Mouse (Mus musculus) spleen, adult 2 months (tissue): ENCODE measurements around the gene Fbxo3. TPM values are rescaled to one million over a fixed set of nuclear protein-coding genes. Genes with fewer than 3 reads are reported as not detected.

ENCODE experiments used
- DNase-seq, 2 experiments: peaks; one replicate each; pipeline versions ENCODE4 v3.0.0 to v3.0.0-alpha.2; 2012 to 2021; ENCODE audit warnings: low spot score in 2 of 2, low read depth in 1 of 2
- H3K27ac ChIP-seq: fragments of 200-500 bp; 2 replicates; pipeline ENCODE4 v1.5.1; 2012; ENCODE audit warnings: low read length, inconsistent platforms; ENCODE audit not compliant: insufficient read depth
- H3K27me3 ChIP-seq: fragments of 200-500 bp; 2 replicates; pipeline ENCODE4 v1.6.1; 2012; ENCODE audit warnings: mild to moderate bottlenecking, moderate library complexity, low read length, inconsistent platforms; ENCODE audit not compliant: control insufficient read depth, insufficient read depth
- H3K36me3 ChIP-seq: fragments of 200-500 bp; 2 replicates; pipeline ENCODE4 v1.6.1; 2012; ENCODE audit warnings: mild to moderate bottlenecking, low read length, inconsistent platforms; ENCODE audit not compliant: control insufficient read depth, insufficient read depth
- H3K4me1 ChIP-seq: fragments of 200-500 bp; 2 replicates; pipeline ENCODE4 v1.6.1; 2011; ENCODE audit warnings: inconsistent platforms; ENCODE audit not compliant: control insufficient read depth, insufficient read depth, insufficient read length
- H3K4me3 ChIP-seq: fragments of 200-500 bp; 2 replicates; pipeline ENCODE4 v1.5.1; 2011; ENCODE audit warnings: mild to moderate bottlenecking, inconsistent platforms; ENCODE audit not compliant: insufficient read depth, insufficient read length; ENCODE audit errors: extremely low read depth
- CTCF ChIP-seq: fragments of 200-500 bp; IDR thresholded peaks from 2 replicates; pipeline ENCODE4 v1.5.1; 2011; ENCODE audit warnings: mild to moderate bottlenecking, inconsistent platforms; ENCODE audit not compliant: insufficient read depth, insufficient read length, insufficient replicate concordance; ENCODE audit errors: extremely low read depth
- POLR2A ChIP-seq: fragments of 200-500 bp; IDR thresholded peaks from 2 replicates; pipeline ENCODE4 v1.6.1; 2011; ENCODE audit warnings: low read depth, low read length, inconsistent platforms
- WGBS: fragments of 180-500 bp; shearing (Covaris S2); methylation state at CpG from one replicate; pipeline ENCODE4 v1.1.7; 2018; 5-methylcytosine and 5-hydroxymethylcytosine counted together
- polyA plus RNA-seq: library from polyadenylated mRNA; depleted of rRNA; stranded (reverse); fragments of >200 nt; gene quantifications from 2 replicates; pipeline ENCODE4 v1.2.3, GENCODE M21; 2012

Gene Fbxo3
- polyA plus RNA-seq, 1 experiment: 9.6 TPM

DNA sequence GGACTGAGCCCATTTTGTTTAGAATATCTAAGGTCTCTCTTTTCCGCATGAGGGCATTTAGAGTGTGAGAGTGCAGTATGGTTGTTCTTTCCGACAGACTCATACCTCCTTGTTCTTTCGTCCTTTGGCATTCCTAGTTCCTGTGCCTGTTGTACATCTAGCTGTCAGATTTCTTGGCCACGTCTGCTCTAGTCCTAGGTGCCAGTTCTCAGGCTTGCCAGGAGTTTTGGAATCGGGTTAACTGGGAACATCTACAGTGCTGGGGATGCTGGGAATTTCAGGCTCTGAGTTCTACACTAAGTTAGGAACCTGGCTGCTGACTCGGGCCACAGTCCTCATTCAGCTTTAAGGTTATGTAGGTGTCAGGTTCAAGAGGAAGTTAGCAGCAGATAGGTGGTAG is 8.1 kb downstream of the Fbxo3 start:
- WGBS: 90% methylated on average over 6 of the region's 6 CpGs
- TF ChIP-seq POLR2A: no peak
- TF ChIP-seq CTCF: no peak
- Histone ChIP-seq H3K27me3 (no peaks in the 10 kb centered on the region), H3K4me3 (no peak overlapping the region), H3K36me3 (peaks cover 32% of the 10 kb centered on the region), H3K4me1 (no peaks in the 10 kb centered on the region), H3K27ac (no peak overlapping the region)
- no peak for DNase-seq

DNA sequence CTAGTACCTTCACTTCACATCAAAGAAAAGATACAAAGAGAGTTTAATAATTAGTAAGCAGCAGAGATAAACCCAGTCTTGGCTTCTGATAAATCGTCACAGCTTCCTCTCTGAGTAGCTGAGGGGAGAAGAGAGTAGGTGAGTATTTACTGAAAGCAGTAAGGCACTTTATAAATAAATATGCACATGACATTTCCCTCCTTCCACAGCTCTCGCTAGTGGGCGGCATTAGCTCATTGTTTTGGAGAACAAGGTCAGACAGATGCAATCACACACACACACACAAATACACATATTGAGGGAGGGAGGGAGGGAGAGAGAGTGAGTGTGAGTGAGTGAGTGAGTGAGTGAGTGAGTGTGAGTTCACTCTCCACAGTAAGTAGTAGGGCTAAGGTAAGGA is 8.8 kb downstream of the Fbxo3 start:
- WGBS: 87% methylated on average over 3 of the region's 3 CpGs
- no peaks in the 10 kb centered on the region for H3K4me1 ChIP-seq
- H3K27me3 ChIP-seq: no peaks in the 10 kb centered on the region
- DNase-seq: no peak
- no peak overlapping the region for H3K4me3 ChIP-seq
- H3K27ac ChIP-seq: no peak overlapping the region
- no peak for TF ChIP-seq POLR2A
- no peak for TF ChIP-seq CTCF
- H3K36me3 ChIP-seq: peaks cover 34% of the 10 kb centered on the region

DNA sequence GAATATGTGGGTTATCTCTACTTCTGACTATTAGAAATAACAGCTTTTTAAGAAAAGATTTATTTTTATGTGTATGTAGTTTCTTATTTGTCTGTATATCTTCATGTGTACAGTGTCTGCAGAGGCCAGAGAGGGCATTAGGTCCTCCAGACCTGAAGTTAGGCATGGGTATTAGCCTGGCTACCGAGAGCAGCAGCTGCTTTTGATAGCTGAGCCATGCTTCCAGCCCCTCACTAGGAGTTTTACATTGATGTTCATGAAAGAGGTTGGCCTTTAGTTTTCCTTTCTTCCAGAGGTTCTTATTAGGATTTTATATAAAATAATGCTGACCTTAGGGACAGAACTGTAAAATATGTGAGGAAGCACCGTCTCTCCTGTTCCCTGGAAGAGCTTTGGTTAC is 10.7 kb downstream of the Fbxo3 start:
- no peaks in the 10 kb centered on the region for H3K27me3 ChIP-seq
- H3K27ac ChIP-seq: no peak overlapping the region
- H3K4me3 ChIP-seq: no peak overlapping the region
- no peak for DNase-seq
- WGBS: 88% methylated on average over 2 of the region's 2 CpGs
- H3K36me3 ChIP-seq: peaks cover 40% of the 10 kb centered on the region
- H3K4me1 ChIP-seq: no peaks in the 10 kb centered on the region
- TF ChIP-seq CTCF (no peak), POLR2A (no peak)

DNA sequence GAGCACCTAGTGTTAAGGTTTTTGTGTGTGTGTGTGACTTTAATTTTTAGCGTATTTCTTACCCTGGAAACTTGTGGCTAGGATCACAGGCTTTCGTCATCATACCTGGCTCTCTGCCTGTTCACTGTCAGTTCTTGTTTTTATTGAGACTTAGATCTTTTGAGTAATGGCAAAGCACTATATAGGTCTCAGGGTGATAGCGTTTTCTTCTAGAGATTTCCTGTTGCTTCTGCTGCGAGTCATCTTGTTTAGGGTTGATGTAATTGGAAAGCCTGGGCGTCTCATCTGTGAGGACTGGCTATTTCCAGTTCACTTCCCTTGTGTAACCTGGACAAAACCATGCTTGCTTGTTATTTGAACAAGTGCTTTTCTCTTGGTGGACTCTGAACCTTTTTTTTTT is 14.1 kb downstream of the Fbxo3 start:
- no peaks in the 10 kb centered on the region for H3K27me3 ChIP-seq
- 77% methylated on average over 5 of the region's 5 CpGs for WGBS
- DNase-seq: no peak
- H3K27ac ChIP-seq: no peak overlapping the region
- no peak for TF ChIP-seq CTCF
- TF ChIP-seq POLR2A: no peak
- H3K36me3 ChIP-seq: peaks cover 39% of the 10 kb centered on the region
- H3K4me1 ChIP-seq: no peaks in the 10 kb centered on the region
- H3K4me3 ChIP-seq: no peak overlapping the region

DNA sequence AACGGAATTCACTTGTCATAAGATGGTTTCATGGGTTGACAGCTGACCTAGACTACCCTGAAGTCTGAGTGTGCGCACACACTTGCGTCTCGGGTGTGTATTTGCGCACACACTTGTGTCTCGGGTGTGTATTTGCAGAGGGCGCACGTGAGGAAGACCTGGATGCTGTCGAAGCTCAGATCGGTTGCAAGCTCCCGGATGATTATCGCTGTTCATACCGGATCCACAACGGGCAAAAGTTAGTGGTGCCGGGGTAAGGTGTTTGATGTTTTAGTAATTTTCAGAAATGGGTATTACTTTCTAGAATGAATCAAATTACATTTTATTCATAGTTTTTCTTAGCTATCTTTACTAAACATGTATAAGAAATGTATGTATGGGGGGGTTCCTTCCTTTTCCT is 15.2 kb downstream of the Fbxo3 start:
- 96% methylated on average over 15 of the region's 15 CpGs for WGBS
- Histone ChIP-seq H3K27me3 (no peaks in the 10 kb centered on the region), H3K4me1 (no peaks in the 10 kb centered on the region), H3K27ac (no peak overlapping the region), H3K36me3 (peaks cover 32% of the 10 kb centered on the region), H3K4me3 (no peak overlapping the region)
- no peak for TF ChIP-seq POLR2A
- TF ChIP-seq CTCF: no peak
- DNase-seq: no peak

DNA sequence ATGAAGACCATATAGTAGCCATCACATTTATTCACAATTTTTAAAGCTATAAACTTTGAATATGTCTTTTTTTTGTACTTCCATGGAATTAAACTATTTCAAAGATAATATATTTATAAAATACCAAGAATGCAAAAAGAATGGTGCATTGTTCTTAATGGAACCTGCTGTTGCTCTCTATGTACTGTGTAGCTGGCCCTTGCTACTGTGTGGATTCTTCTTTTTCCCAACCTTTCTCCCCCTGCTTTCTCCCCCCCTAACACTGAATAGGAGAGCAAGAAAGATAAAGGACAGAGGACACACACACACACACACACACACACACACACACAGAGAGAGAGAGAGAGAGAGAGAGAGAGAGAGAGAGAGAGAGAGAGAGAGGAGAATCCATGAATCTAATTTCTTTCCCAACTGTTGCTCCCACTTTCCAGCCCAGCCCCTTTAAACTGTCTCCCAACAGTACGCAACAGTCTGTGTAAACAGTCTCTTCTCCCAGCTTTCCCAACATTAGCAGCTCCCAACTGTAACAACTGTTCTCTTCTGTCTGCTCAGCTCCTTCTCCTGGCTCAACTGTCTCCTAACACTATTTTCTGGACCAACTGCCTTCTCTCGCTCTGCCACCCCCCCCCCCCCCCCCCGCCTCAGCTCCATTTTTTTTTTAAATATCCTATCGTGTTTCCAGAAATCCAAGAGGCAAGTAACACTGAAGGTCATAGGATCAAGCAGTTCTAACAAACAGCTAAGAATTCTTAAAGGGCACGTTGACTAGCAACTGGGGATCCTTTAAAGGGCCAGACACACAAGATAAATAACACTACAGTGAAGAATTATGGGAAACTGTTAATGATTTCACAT is 16.3 kb downstream of the Fbxo3 start:
- TF ChIP-seq POLR2A: no peak
- no peak for TF ChIP-seq CTCF
- H3K27me3 ChIP-seq: no peaks in the 10 kb centered on the region
- no peaks in the 10 kb centered on the region for H3K4me1 ChIP-seq
- WGBS: 91% methylated on average over 5 of the region's 5 CpGs
- no peak overlapping the region for H3K27ac ChIP-seq
- no peak overlapping the region for H3K4me3 ChIP-seq
- DNase-seq: no peak
- peaks cover 36% of the 10 kb centered on the region for H3K36me3 ChIP-seq

DNA sequence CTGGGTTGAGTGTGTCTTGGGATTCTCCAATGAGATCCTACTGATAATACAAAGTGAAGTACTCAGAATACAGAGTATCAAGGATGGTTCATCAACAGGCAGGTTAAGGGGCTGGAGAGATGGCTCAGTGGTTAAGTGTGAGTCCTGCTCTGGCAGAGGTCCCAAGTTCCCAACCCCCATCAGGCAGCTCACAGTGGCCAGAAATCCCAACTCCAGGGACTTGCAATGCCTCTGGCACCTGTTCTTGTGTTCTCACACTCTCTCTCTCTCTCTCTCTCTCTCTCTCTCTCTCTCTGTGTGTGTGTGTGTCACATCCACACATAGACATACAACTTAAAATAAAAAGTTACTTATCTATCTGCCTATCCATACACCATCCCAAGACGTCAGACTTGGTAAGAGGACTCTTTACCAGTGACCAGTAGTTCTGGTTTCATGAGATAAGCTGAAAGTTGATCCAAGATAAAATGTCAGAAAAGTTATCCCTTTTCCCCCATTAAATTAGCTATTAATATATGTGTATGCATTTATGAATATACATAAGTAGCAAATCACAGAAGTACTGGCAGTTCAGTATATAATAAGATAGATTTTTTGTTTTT is 17.1 kb downstream of the Fbxo3 start:
- Histone ChIP-seq H3K4me1 (no peaks in the 10 kb centered on the region), H3K36me3 (peaks cover 33% of the 10 kb centered on the region), H3K27ac (no peak overlapping the region), H3K27me3 (no peaks in the 10 kb centered on the region), H3K4me3 (no peak overlapping the region)
- no peak for DNase-seq
- TF ChIP-seq CTCF: no peak
- TF ChIP-seq POLR2A: no peak
- WGBS: 70% methylated on average over 1 of the region's 1 CpGs
